Mouse (Mus musculus) heart, postnatal 25 days (tissue): ENCODE measurements around the gene Cd300lb. TPM values are rescaled to one million over a fixed set of nuclear protein-coding genes. Genes with fewer than 3 reads are reported as not detected.
"Not testable (repeated sequence)": the region's sequence is repeated elsewhere in the genome, so short reads cannot be mapped to it uniquely, and the experiment has no call there.

Experiments used
- DNase-seq: peaks from one replicate; pipeline ENCODE4 v3.0.0; 2022; ENCODE audit warnings: low spot score
- intact Hi-C: fragments of 180-260 bp; cut with DNase I; formaldehyde crosslinking; loops from one replicate; pipeline ENCODE4 v1.15.1; 2025
- total RNA-seq, 2 experiments: library from RNA; stranded (reverse); gene quantifications; 2 replicates each; pipeline ENCODE4 v1.2.3; 2021

Cd300lb gene
- 1 to 10 TPM; 1.0 to 1.2 TPM for total RNA-seq

- DNase-seq: no peak
- intact Hi-C loops: no loop called here
Observed at GRCm38 (mm10) chr11:114934144-114934543, at the start of gene Cd300lb. Cd300lb (minus strand) TSS chr11:114934386.

- intact Hi-C loops: no loop called here
- DNase-seq: no peak
Observed at GRCm38 (mm10) chr11:114981866-114982265, 47.7 kb upstream of the Cd300lb start.

DNA sequence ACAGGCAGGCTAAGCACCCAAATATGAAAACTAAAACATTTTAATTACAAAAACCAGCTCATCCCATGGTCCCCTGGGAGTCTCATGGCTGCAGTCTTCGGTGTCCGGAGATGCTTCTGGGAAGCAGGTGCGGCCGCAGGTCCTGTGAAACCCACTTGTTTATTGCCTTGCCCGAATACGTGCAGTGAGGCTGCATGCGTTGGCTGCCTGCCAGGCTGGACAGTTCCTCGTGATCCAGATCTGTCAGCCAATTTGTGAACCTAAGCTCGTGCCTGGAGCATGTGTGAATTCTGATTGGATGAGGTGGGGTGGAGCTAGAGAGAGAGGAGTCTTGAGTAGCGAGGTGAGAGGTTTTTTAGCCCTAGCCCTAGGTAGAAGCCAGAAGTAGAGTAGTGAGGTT, 38.5 kb upstream of the Cd300lb start:
- DNase-seq: no peak
- intact Hi-C loops: no loop called here

GRCm38 (mm10) chr11:114968752-114969207, 34.6 kb upstream of the Cd300lb start, which contains the start of gene Cd300c:
Cd300c (minus strand) TSS chr11:114969157.
- intact Hi-C loops: no loop called here
- DNase-seq: no peak

DNA sequence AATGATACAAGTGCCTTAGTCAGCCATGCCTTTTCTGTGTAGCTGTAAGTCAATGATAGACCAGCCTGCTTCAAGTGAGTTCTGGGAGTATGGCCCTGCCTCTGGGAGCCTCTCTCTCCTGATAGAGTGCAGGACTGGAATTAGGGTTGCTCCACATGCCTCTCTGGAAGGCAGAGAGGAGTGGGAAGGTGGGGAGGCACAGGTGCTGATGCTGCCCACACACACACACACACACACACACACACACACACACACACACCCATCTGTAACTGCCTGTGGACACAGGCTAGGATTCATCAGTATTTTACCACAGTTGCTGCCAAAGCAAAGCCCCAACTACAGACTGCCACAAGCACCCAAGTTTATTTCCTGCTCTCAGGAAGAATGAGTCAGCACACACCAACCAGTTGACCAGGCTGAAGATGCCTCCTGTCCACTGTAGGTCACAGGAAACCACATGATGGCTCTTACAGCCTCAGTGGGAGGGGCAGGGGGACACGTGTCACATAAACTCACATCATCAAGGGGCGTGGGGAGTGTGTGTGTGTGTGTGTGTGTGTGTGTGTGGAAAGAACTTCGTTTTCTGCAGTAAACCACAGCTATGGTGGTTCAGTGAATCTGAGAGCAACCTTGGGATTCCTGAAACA, 31.1 kb upstream of the Cd300lb start:
- intact Hi-C loops: no loop called here

DNA sequence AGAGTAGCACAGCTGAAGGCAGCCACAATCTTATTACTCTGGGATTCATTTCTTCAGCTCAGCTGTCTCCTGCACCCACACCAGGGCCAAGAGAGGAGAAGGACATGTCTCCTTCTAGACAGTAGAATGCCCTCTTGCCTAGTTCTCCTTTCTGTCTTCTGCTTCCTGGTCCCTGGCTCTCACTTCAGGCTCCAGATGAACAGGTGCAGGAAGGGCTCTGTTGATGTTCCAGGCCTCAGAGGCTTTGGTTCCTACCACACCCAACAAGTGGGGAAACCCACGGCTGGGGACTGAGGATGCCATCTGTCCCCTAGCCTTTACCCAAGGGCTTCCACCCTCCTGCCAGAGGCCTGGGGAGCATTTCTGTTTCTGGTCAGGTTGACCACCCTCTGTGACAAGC, 26.2 kb upstream of the Cd300lb start:
- DNase-seq: no peak
- intact Hi-C loops: no loop called here

More for the DNA sequence above, 31.1 kb upstream of the Cd300lb start:
- DNase-seq: no peak

DNA sequence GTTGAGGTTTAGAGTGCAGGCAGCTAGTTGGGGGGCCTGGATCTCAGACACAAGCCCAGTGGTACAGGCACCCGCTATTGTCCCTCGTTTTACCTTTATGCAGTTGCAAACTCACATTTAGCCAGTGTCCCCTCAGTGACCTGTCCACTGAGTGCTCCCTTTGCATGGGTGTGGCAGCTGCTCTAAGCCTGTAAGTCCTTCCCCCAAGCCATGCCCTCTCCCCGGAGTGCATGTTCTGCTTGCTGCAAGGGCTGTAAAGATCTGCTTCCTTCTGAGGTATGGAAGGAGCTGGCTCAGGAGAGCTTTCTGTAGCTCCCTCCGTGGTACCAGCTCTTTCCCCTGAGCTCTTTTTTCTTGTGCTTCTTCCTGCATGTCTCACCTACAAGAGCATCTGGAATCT, 595 bp downstream of the Cd300lb start:
- intact Hi-C loops: no loop called here

DNA sequence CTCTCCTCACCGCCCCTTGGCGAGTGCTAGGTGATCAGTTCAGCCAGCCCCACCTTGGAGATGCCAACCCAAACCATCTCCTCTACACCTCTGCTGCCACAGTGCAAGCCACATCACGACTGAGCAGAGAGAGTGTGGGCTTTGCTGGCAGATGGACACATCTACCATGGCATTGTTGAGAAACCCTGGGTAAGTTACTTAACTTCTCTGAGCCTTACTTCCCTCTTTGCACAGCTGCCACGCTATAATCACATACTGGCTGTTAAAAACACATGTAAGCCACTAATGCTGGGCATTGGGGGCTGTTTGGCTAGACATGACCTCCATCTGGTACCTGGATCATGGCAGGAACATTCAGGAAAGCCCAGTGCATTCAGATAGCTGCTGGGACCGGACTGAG, 3.1 kb downstream of the Cd300lb start:
- no peak for DNase-seq

More for the DNA sequence above, 595 bp downstream of the Cd300lb start:
- DNase-seq: no peak

DNA sequence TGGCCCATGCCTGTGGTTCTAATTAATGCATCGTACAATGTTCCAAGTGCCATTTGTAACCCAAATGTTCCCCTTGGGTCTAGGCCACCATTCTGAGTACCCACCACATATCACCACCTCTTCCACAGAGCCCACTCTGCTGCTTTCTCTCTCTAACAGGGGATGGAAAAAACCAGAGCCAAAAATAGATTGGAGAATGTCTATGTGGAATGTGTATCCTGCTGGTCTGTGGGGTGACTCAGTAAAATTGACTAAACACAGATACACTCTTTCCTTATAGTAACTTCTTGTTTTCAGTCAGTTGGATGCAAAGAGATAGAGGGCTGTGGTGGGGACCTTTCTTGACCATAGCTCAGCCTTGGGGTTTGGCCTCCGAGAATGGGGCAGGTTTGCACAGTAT, 4.6 kb downstream of the Cd300lb start:
- no peak for DNase-seq
- intact Hi-C loops: no loop called here

More for the DNA sequence above, 3.1 kb downstream of the Cd300lb start:
- intact Hi-C loops: no loop called here

- intact Hi-C loops: no loop called here
- DNase-seq: no peak
Observed at GRCm38 (mm10) chr11:114923961-114924360, 10.2 kb downstream of the Cd300lb start.

GRCm38 (mm10) chr11:114922439-114922838, 11.7 kb downstream of the Cd300lb start:
- intact Hi-C loops: no loop called here
- no peak for DNase-seq

GRCm38 (mm10) chr11:114917120-114917519, 17.1 kb downstream of the Cd300lb start:
- DNase-seq: no peak
- intact Hi-C loops: no loop called here

DNA sequence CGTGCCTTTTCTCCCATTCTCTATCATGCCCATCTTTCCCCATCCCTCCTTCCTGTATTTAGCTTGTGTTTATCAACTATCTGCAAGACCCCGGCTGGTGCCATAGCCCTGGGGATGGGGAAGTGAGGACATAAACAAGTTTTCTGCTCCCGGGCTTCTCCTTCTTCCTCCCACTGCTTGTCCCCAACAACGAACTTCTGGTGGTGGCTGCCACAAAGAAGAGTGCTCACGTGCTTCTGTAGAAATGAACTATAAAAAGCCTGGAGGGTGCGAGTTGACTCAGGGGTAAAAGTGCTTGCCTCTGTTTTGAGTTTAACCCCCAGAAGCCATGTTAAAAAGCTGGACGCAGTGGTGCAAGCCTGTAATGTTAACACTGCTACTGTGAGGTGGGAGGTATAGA, 19.2 kb downstream of the Cd300lb start:
- no peak for DNase-seq
- intact Hi-C loops: no loop called here

GRCm38 (mm10) chr11:114912847-114913246, 21.3 kb downstream of the Cd300lb start:
- intact Hi-C loops: loop anchor here (1.0 to 2.0 kb wide), 2 partner anchors 101 to 168 kb away; no protein-coding TSS in a partner anchor
- DNase-seq: peak; percentile 42

GRCm38 (mm10) chr11:114909538-114909937, 24.6 kb downstream of the Cd300lb start:
- intact Hi-C loops: loop anchor here (2.0 kb wide), 1 partner anchor 25 kb away; no protein-coding TSS in a partner anchor
- DNase-seq: not testable (repeated sequence)

GRCm38 (mm10) chr11:114908086-114908485, 26.1 kb downstream of the Cd300lb start:
- no peak for DNase-seq
- intact Hi-C loops: loop anchor here (2.0 kb wide), 1 partner anchor 23 kb away; no protein-coding TSS in a partner anchor

DNA sequence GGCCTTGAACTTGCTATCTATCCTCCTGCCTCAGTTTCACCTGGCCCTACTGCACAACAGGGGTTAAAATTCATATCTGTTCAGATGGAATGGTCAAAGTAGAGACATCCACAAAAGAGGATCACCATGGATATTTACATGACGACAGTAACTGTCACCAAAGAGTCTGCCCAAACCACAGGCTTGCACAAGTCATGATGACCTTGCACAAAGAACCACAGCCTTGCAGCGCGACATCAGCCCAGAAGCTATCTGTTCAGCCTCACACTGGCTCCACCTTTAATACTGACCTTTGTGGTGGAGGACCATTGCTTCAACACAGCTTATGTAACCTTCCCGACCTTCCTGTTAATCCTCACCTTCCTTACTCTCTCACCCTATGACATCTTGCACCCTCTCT, 26.6 kb downstream of the Cd300lb start:
- intact Hi-C loops: no loop called here
- no peak for DNase-seq

DNA sequence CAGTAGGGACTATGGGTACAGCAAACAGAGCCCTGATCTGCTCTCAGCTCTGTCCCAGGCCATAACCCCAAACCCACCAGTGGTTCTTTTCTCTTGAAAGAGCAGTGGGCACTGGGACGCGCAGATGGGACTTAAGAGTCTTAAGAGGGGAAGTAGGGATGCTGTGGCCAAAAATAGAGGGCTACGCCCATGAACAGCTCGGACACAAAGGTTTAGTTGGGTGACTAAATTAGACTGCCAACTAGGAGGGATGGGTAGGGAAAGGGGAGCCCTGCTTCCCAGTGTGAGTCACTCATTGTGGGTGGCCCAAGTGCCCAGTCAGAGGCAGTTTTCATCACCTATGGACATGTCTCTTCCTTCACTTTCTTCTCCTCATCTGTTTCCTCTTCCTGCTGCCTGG, 31.0 kb downstream of the Cd300lb start:
- no peak for DNase-seq
- intact Hi-C loops: no loop called here

- DNase-seq: peak; percentile 30
- intact Hi-C loops: no loop called here
Observed at GRCm38 (mm10) chr11:114898026-114898425, 36.2 kb downstream of the Cd300lb start.

DNA sequence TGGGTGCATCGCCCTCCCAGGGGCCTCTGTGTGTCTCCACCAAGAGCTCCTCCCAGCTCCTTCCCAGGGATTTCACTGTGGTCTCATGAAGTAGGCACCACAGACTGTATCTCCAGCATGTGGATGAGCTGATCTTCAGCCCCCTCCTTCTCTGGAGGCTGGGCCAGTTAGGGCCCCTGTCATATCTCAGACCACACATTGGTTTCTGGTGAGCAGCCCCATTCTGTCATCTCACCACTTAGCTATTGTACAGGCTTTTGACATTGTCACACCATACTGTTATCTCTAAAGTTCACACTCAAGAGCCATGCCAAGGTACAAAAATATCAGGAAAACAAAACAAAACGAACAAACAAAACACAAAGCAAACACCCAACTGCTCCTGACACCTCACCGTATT, 38.1 kb downstream of the Cd300lb start:
- intact Hi-C loops: no loop called here
- no peak for DNase-seq

GRCm38 (mm10) chr11:114890542-114890941, 43.6 kb downstream of the Cd300lb start:
- DNase-seq: no peak
- intact Hi-C loops: no loop called here

GRCm38 (mm10) chr11:114889991-114890518, 44.1 kb downstream of the Cd300lb start, which contains the start of gene Cd300a:
Cd300a (plus strand) TSS chr11:114890041.
- intact Hi-C loops: no loop called here
- DNase-seq: no peak
